Mouse (Mus musculus) adrenal gland, adult (tissue): ENCODE results near the gene Spata17.
"Not testable (repeated sequence)": the region's sequence is repeated elsewhere in the genome, so short reads cannot be mapped to it uniquely, and the experiment has no call there.

Source experiments
- DNase-seq, 2 experiments: peaks; one replicate each; pipeline ENCODE4 v3.0.0; 2022 to 2023; ENCODE audit warnings: low spot score in 1 of 2; ENCODE audit not compliant: inconsistent age in 2 of 2

Gene Spata17

DNA sequence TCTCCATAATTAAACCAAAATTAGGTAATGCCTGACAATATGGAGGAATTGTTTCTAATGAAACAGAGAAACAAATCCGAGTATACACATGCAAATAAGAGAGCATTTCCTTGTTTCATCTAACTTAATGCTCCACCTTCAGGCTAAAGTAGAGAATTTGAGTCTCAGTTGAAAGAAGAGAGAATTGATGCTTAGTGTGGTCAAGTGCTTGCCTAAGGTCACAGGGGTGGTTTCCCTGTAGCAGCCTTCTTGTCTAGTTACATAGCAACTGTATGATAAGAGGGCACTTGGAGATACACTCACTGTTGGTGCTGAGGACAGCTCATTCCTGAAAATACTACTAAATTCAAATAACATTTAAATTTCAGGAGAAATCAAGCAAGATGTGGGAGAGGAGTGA, 36.7 kb downstream of the Spata17 start:
- no peak for DNase-seq

DNA sequence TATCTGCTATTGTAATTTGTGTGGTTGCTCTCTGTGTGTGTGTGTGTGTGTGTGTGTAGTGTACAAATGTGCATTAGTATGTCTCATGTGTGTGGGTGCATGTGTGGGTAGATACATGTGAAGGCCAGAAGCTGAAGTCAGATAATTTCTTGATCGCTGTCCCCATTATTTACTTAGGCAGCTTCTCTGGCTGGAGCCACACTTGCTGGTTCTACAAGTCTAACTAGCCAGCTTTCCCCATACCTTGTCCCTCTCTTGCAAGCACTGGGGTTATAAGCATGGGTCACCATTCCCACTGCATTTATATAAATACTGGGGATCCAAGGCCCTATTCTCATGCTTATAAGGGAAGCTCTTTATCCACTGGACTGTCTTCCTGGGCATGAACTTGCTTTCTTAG, 39.3 kb downstream of the Spata17 start:
- no peak for DNase-seq

GRCm38 (mm10) chr1:187170361-187170760, 44.9 kb downstream of the Spata17 start:
- DNase-seq: no peak

DNA sequence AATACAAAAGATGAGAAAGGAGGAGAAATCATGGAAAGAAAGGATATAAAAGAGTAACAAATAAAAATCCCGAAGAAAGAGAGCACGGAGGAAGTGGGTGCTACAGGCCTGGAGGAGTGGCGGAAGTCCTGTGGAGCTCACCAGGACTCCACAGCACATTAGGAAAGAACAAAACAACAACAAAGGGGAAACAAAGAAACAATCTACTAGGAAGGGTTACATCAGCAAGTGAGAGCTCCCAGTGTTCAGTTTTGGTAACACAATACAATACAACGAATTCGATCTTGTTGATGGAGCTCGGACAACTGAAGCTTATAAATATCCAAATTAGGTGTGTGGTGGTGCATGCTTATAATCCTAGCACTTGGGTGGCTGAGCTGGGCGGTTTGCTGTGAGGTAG, 45.6 kb downstream of the Spata17 start:
- no peak for DNase-seq

GRCm38 (mm10) chr1:187163571-187163970, 51.7 kb downstream of the Spata17 start:
- no peak for DNase-seq

- DNase-seq: no peak
Observed at GRCm38 (mm10) chr1:187155658-187156057, 59.6 kb downstream of the Spata17 start.

GRCm38 (mm10) chr1:187153681-187154080, 61.6 kb downstream of the Spata17 start:
- no peak for DNase-seq

- DNase-seq: no peak
Observed at GRCm38 (mm10) chr1:187152571-187152970, 62.7 kb downstream of the Spata17 start.

GRCm38 (mm10) chr1:187142984-187143383, 72.3 kb downstream of the Spata17 start:
- DNase-seq: peak in 1 of 2 experiments; percentile 20

DNA sequence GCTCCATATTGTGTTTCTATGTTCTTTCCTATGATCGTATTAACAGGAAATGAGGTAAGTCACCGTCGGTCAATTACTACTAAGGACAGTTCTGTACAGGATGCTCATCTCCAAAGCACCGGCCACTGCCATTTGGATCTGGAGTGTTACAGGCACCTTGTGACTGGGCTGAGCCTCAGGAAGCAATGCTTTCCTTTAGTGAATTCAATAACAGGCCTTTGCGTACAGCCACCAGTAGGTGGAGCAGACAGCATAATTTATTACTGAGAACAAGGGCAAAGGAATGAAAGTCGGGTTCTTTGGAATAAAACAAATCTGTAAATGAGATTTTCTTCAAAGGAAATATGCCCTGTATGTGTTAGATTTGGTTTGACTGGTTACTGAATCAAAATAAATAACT, 77.8 kb downstream of the Spata17 start:
- peak; percentile 38 to 81 for DNase-seq

DNA sequence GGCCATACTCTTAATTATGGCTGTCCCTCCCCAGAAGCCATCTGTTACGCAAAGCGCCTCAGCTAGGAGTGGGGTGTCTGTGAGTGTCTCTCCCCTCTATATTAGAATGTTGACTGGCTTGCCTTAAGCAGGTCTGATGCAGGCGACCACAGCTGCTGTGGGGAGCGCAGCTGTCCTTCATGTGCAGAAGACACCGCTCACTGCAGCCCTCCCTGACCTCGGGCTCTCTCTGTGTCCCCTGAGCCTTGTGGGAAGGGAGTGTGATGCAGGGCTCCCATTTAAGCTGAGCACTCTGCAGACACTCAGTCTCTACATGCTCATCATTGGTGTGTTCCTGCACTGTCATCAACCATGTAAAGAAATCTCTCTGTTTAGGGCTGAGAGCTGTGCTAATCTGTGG, 79.4 kb downstream of the Spata17 start:
- no peak for DNase-seq

GRCm38 (mm10) chr1:187133841-187134240, 81.4 kb downstream of the Spata17 start:
- no peak for DNase-seq

GRCm38 (mm10) chr1:187132348-187132747, 82.9 kb downstream of the Spata17 start:
- no peak for DNase-seq

DNA sequence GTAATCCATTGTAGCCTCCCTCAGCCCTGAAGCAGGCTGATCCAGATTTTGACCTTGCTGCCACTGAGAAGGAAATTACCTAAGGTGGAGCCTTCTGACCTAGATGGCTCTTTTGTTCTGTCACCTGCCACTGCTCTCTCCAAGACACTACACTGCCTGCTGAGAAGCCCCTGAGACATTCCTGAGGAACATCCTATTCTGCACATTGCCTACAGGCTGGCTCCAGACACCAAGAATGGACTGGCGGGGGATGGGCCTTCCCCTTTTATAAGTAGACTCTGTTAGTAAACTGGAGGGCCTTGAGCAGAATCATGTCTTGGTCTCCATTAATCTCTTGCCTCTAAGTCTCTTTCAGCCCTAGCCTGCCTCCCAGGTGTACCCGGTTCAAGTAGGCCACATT, 87.7 kb downstream of the Spata17 start:
- DNase-seq: not testable (repeated sequence)

GRCm38 (mm10) chr1:187125733-187126132, 89.5 kb downstream of the Spata17 start:
- no peak for DNase-seq

- DNase-seq: no peak
Observed at GRCm38 (mm10) chr1:187124967-187125366, 90.3 kb downstream of the Spata17 start.

GRCm38 (mm10) chr1:187119300-187119699, 96.0 kb downstream of the Spata17 start:
- no peak for DNase-seq

DNA sequence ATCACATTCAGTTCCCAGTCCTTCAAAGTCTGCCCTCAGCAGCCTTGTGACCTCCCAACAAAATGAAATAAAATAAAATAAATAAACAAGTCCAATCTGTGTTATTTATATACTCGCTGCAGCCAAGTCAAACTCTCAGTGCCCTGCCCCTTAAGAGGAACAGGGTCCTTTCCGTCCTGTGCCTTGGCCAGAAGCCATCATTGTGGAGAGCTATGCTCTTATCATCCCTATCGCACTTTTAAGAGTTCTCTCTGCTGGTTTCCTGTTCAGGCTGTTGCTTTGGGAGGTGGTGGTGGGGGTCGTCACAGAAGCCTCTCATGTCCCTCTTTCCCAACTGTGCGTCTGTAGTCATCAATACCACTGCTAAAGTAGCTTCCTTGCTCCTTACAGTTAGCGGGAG, 97.2 kb downstream of the Spata17 start:
- DNase-seq: no peak

DNA sequence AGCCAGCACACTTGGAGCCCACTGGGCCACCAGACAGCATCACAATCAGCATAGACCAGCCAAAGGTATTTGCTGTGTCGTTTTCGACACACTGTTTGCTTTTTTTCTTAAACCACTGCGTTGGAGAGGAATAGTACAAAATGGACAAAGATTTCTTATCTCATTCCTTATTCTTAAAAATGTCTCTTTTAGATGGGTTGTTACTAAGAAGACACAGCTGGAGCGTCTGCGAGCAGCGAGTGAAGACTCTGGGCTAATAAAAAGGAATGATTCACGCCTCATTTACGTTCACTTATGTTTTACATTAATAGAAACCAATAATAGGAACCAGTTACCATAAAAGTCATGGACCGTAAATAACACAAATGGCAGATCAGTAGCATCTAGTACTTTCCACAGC, 101.5 kb downstream of the Spata17 start:
- no peak for DNase-seq

DNA sequence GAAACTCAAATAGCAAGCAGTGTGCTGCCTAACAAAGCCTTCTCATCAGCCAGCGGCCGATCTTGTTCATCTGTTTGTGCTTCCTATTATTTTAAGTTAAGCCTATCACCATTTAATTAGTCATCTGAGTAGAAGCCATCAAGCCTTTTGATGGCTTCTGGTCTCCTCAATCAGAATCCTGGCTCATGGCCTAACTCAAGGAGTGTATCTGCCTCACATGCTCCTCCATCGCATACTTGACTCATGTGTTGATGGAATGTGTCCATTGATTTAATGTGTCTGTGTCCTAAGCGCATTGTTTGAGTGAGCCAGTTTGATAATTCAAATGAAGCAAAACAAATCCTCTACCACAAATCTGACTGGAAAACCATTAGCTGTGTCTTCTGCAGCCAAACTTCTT, 113.1 kb downstream of the Spata17 start:
- no peak for DNase-seq

- no peak for DNase-seq
Observed at GRCm38 (mm10) chr1:187101202-187101601, 114.1 kb downstream of the Spata17 start.

DNA sequence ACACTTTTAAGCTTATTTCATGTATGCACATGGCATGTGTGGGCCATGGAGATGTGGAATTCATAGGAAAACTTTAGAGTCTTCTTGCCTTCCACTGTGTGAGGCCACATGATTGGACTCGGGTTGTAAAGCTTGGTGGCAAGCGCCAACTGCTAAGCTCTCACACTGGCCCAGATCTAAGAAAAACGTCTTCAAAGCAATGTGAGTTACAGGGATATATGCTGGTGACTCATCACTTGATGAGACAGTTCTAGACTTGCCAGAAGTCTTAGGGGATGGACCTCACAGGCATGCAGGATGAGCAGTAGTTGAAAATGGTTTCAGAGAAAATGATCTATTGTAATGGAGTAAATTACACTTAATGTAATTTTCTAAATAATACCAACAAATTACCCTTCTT, 114.6 kb downstream of the Spata17 start:
- no peak for DNase-seq

DNA sequence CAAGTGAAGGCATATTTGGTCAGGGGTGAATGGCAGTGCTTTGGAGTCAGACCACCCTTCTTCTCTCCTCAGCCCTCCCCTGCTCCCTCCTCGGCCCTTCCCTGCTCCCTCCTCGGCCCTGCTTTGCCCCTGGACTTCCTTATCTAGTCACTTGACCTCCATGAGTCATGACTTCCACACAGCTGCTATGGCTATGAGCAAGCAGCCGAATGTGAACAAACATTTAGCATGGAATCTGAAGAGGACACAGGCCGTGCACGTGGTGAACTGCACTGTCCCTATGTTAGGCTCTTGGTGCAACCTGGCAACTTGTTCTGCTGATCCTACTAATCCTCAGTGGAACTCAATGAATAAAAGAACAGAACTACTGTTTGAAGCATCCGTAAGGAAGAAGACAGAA, 117.0 kb downstream of the Spata17 start:
- DNase-seq: peak; percentile 24 to 67

DNA sequence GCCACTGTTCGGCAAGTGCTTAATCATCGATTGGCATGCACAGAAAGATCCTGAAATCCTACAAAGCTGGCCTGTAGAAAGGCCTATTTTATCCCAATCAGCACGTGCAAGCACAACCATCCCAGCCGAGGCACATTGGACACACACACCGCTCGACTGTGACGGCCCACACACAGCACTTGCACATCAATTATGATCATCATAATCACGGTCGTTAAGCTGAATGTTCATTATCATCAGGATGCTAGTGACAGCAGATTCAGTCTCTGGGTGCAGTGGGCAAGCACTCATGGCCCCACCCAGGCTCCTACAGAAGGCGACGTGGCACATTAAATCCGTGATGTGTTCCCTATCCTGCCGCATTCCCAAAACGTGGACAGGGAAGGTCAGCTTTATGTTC, 122.7 kb downstream of the Spata17 start:
- DNase-seq: no peak
